Mouse (Mus musculus) lung, embryonic 16.5 days (tissue): ENCODE measurements around the gene Fam185a. TPM values are rescaled to one million over a fixed set of nuclear protein-coding genes. Genes with fewer than 3 reads are reported as not detected.

Experiments used
- ATAC-seq: fragments of 200-750 bp; cut with Nextera tagmentation; 2 replicates; pipeline ENCODE4 v1.8.0; 2017; ENCODE audit warnings: low read depth, mild to moderate bottlenecking, moderate library complexity
- H3K27ac ChIP-seq: fragments of 300-500 bp; sonication (generic); 2 replicates; pipeline ENCODE4 v1.5.1; 2014; ENCODE audit warnings: mild to moderate bottlenecking, control low read depth, low read length
- H3K27me3 ChIP-seq: fragments of 300-500 bp; sonication (generic); 2 replicates; pipeline ENCODE4 v1.6.1; 2014; ENCODE audit warnings: low read depth, low read length, mixed read lengths; ENCODE audit not compliant: control insufficient read depth, insufficient read depth
- H3K36me3 ChIP-seq: fragments of 300-500 bp; sonication (generic); 2 replicates; pipeline ENCODE4 v1.6.1; 2014; ENCODE audit warnings: low read length; ENCODE audit not compliant: control insufficient read depth, insufficient read depth
- H3K4me1 ChIP-seq: fragments of 300-500 bp; sonication (generic); replicated peaks from 2 replicates; pipeline ENCODE4 v1.6.1; 2014; ENCODE audit warnings: low read length, mixed read lengths; ENCODE audit not compliant: control insufficient read depth, insufficient read depth
- H3K4me2 ChIP-seq: fragments of 300-500 bp; sonication (generic); 2 replicates; pipeline ENCODE4 v1.6.1; 2014; ENCODE audit warnings: low read depth, low read length, control low read depth
- H3K4me3 ChIP-seq: fragments of 300-500 bp; sonication (generic); 2 replicates; pipeline ENCODE4 v1.5.1; 2014; ENCODE audit warnings: mild to moderate bottlenecking, low read length, control low read depth
- H3K9ac ChIP-seq: fragments of 300-500 bp; sonication (generic); 2 replicates; pipeline ENCODE4 v1.6.1; 2014; ENCODE audit warnings: low read length, control low read depth
- H3K9me3 ChIP-seq: fragments of 300-500 bp; sonication (generic); 2 replicates; pipeline ENCODE4 v1.6.1; 2016; ENCODE audit warnings: low read length; ENCODE audit not compliant: control insufficient read depth
- whole genome bisulfite sequencing: fragments of 180-500 bp; shearing (Covaris S2); extraction: QIAGEN DNeasy Blood & Tissue Kit; methylation state at CpG from one replicate; pipeline ENCODE4 v1.1.7; 2014; 5-methylcytosine and 5-hydroxymethylcytosine counted together
- polyA plus RNA-seq: library from polyadenylated mRNA; unstranded; fragments of >200 nt; fragmentation: Nextera tagmentation; extraction: Ambion mirVana; gene quantifications from 2 replicates; pipeline ENCODE4 v1.2.1, GENCODE M21; 2015

Gene Fam185a
- polyA plus RNA-seq, 1 experiment from 2014 or later, result 4.0 TPM

GRCm38 (mm10) chr5:21414116-21414820, 10.5 kb upstream of the Fam185a start:
- no peak overlapping the region for H3K27ac ChIP-seq
- H3K4me2 ChIP-seq, result no peak overlapping the region
- no peaks in the 10 kb centered on the region for H3K9me3 ChIP-seq
- no peak overlapping the region for H3K9ac ChIP-seq
- ATAC-seq, result no peak
- no peaks in the 10 kb centered on the region for H3K36me3 ChIP-seq
- WGBS, result 67% methylated on average over 1 of the region's 1 CpGs
- no peak overlapping the region for H3K4me3 ChIP-seq
- H3K27me3 ChIP-seq, result no peaks in the 10 kb centered on the region
- H3K4me1 ChIP-seq, result no peaks in the 10 kb centered on the region

- H3K4me1 ChIP-seq, result no peaks in the 10 kb centered on the region
- H3K9ac ChIP-seq, result no peak overlapping the region
- H3K27me3 ChIP-seq, result no peaks in the 10 kb centered on the region
- no peak overlapping the region for H3K27ac ChIP-seq
- no peaks in the 10 kb centered on the region for H3K9me3 ChIP-seq
- no peak for ATAC-seq
- H3K36me3 ChIP-seq, result no peaks in the 10 kb centered on the region
- WGBS, result 52% methylated on average over 4 of the region's 4 CpGs
- no peak overlapping the region for H3K4me2 ChIP-seq
- H3K4me3 ChIP-seq, result no peak overlapping the region
Measured at GRCm38 (mm10) chr5:21418613-21419012, 6.1 kb upstream of the Fam185a start.

- no peaks in the 10 kb centered on the region for H3K27me3 ChIP-seq
- no peak overlapping the region for H3K4me3 ChIP-seq
- peaks cover 3% of the 10 kb centered on the region for H3K4me1 ChIP-seq
- no peak overlapping the region for H3K4me2 ChIP-seq
- H3K27ac ChIP-seq, result no peak overlapping the region
- H3K9me3 ChIP-seq, result no peaks in the 10 kb centered on the region
- WGBS, result 9% methylated on average over 1 of the region's 1 CpGs
- ATAC-seq, result no peak
- no peaks in the 10 kb centered on the region for H3K36me3 ChIP-seq
- no peak overlapping the region for H3K9ac ChIP-seq
Measured at GRCm38 (mm10) chr5:21420609-21421008, 4.1 kb upstream of the Fam185a start.

GRCm38 (mm10) chr5:21426666-21427065, 1.9 kb downstream of the Fam185a start:
- 88% methylated on average over 6 of the region's 6 CpGs for WGBS
- no peak overlapping the region for H3K9ac ChIP-seq
- H3K4me2 ChIP-seq, result no peak overlapping the region
- peaks cover 13% of the 10 kb centered on the region for H3K4me1 ChIP-seq
- H3K27me3 ChIP-seq, result no peaks in the 10 kb centered on the region
- no peak overlapping the region for H3K4me3 ChIP-seq
- H3K36me3 ChIP-seq, result no peaks in the 10 kb centered on the region
- ATAC-seq, result no peak
- H3K9me3 ChIP-seq, result no peaks in the 10 kb centered on the region
- H3K27ac ChIP-seq, result no peak overlapping the region

GRCm38 (mm10) chr5:21434148-21434929, 9.6 kb downstream of the Fam185a start:
- no peaks in the 10 kb centered on the region for H3K27me3 ChIP-seq
- H3K4me1 ChIP-seq, result peaks cover 6% of the 10 kb centered on the region
- WGBS, result 62% methylated on average over 11 of the region's 11 CpGs
- H3K27ac ChIP-seq, result no peak overlapping the region
- H3K4me3 ChIP-seq, result no peak overlapping the region
- no peak overlapping the region for H3K9ac ChIP-seq
- no peak overlapping the region for H3K4me2 ChIP-seq
- H3K9me3 ChIP-seq, result no peaks in the 10 kb centered on the region
- ATAC-seq, result peak; percentile 78
- no peaks in the 10 kb centered on the region for H3K36me3 ChIP-seq

- Histone ChIP-seq H3K36me3 (no peaks in the 10 kb centered on the region), H3K27me3 (no peaks in the 10 kb centered on the region), H3K4me3 (no peak overlapping the region), H3K4me1 (peaks cover 14% of the 10 kb centered on the region), H3K9me3 (no peaks in the 10 kb centered on the region), H3K4me2 (no peak overlapping the region), H3K9ac (no peak overlapping the region), H3K27ac (no peak overlapping the region)
- ATAC-seq, result no peak
- 63% methylated on average over 8 of the region's 8 CpGs for WGBS
Measured at GRCm38 (mm10) chr5:21436471-21436975, 11.8 kb downstream of the Fam185a start.

- Histone ChIP-seq H3K9me3 (no peaks in the 10 kb centered on the region), H3K4me2 (no peak overlapping the region), H3K4me1 (peaks cover 14% of the 10 kb centered on the region), H3K36me3 (no peaks in the 10 kb centered on the region), H3K27me3 (no peaks in the 10 kb centered on the region), H3K27ac (no peak overlapping the region), H3K4me3 (no peak overlapping the region), H3K9ac (no peak overlapping the region)
- no peak for ATAC-seq
- 55% methylated on average over 9 of the region's 9 CpGs for WGBS
Measured at GRCm38 (mm10) chr5:21438428-21438827, 13.7 kb downstream of the Fam185a start.

- no peaks in the 10 kb centered on the region for H3K36me3 ChIP-seq
- no peak overlapping the region for H3K4me3 ChIP-seq
- WGBS, result 77% methylated on average over 7 of the region's 7 CpGs
- no peak overlapping the region for H3K9ac ChIP-seq
- H3K4me2 ChIP-seq, result no peak overlapping the region
- H3K9me3 ChIP-seq, result no peaks in the 10 kb centered on the region
- no peak overlapping the region for H3K27ac ChIP-seq
- peaks cover 14% of the 10 kb centered on the region for H3K4me1 ChIP-seq
- no peaks in the 10 kb centered on the region for H3K27me3 ChIP-seq
- ATAC-seq, result no peak
Measured at GRCm38 (mm10) chr5:21439446-21440110, 14.8 kb downstream of the Fam185a start.
